Mouse (Mus musculus) hindbrain, postnatal 0 days (tissue): ENCODE measurements at regions not wholly inside any gene's neighbourhood (a gene's known extent, or its start where the extent isn't known, plus 50 kb on each side); places are given as distances from the start of the nearest gene placed in this dataset.
"Not testable (repeated sequence)": the region's sequence is repeated elsewhere in the genome, so short reads cannot be mapped to it uniquely, and the experiment has no call there.

Experiments used
- ATAC-seq: fragments of 200-750 bp; cut with Nextera tagmentation; 2 replicates; pipeline ENCODE4 v1.8.0; 2017; ENCODE audit warnings: mild to moderate bottlenecking, moderate TSS enrichment, moderate library complexity
- DNase-seq: peaks from one replicate; pipeline ENCODE4 v3.0.0-alpha.2; 2015; ENCODE audit warnings: low spot score
- H3K27ac ChIP-seq: fragments of 300-500 bp; sonication (generic); 2 replicates; pipeline ENCODE4 v1.5.1; 2014; ENCODE audit warnings: mild to moderate bottlenecking
- H3K27me3 ChIP-seq: fragments of 300-500 bp; sonication (generic); 2 replicates; pipeline ENCODE4 v1.6.1; 2014; ENCODE audit warnings: low read length, mixed read lengths; ENCODE audit not compliant: insufficient read depth
- H3K36me3 ChIP-seq: fragments of 300-500 bp; sonication (generic); 2 replicates; pipeline ENCODE4 v1.6.1; 2014; ENCODE audit warnings: low read length, mixed read lengths; ENCODE audit not compliant: insufficient read depth
- H3K4me1 ChIP-seq: fragments of 300-500 bp; sonication (generic); 2 replicates; pipeline ENCODE4 v1.6.1; 2014; ENCODE audit warnings: antibody characterized with exemption, low read length, mixed read lengths; ENCODE audit not compliant: insufficient read depth
- H3K4me2 ChIP-seq: fragments of 300-500 bp; sonication (generic); 2 replicates; pipeline ENCODE4 v1.6.1; 2014; ENCODE audit warnings: low read depth, mild to moderate bottlenecking, low read length, moderate library complexity, mixed read lengths
- H3K4me3 ChIP-seq: fragments of 300-500 bp; sonication (generic); 2 replicates; pipeline ENCODE4 v1.5.1; 2014; ENCODE audit warnings: low read length
- H3K9ac ChIP-seq: fragments of 300-500 bp; sonication (generic); replicated peaks from 2 replicates; pipeline ENCODE4 v1.6.1; 2014; ENCODE audit warnings: mild to moderate bottlenecking, low read length, moderate library complexity, mixed read lengths
- H3K9me3 ChIP-seq: fragments of 300-500 bp; sonication (generic); 2 replicates; pipeline ENCODE4 v1.6.1; 2016; ENCODE audit warnings: low read length, mixed read lengths
- CTCF ChIP-seq: IDR thresholded peaks from 2 replicates; pipeline ENCODE4 v1.5.1; 2016; ENCODE audit warnings: antibody characterized with exemption, control low read depth, low read depth
- WGBS: fragments of 180-500 bp; shearing (Covaris S2); extraction: QIAGEN DNeasy Blood & Tissue Kit; methylation state at CpG from one replicate; pipeline ENCODE4 v1.1.7; 2014; 5-methylcytosine and 5-hydroxymethylcytosine counted together

DNA sequence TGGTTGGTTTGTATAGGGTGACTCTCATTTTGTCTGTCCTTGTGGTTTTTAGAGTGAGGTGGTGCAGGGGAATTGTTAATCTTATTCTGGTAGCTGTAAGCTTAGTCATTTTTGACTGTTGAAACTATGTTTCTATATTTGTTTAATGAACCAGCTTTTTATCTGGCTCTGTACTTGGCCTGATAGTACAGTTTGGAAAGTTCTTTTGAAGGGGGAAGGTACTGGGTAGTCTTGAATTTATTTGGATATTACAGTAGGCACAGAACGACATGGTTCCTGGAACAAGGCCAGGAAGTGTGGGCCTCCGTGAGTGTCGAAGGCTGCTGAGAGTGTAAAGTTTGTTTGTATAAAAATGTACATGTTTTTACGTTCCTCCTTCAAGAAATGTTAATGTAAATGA is 142.0 kb downstream of the Wdr20rt start:
- no peak for TF ChIP-seq CTCF
- Histone ChIP-seq H3K9ac (no peak overlapping the region), H3K27ac (no peak overlapping the region), H3K36me3 (no peaks in the 10 kb centered on the region), H3K27me3 (no peaks in the 10 kb centered on the region), H3K4me2 (no peak overlapping the region), H3K4me3 (no peak overlapping the region), H3K4me1 (no peaks in the 10 kb centered on the region), H3K9me3 (no peaks in the 10 kb centered on the region)
- no peak for DNase-seq
- ATAC-seq: no peak
- 44% methylated on average over 4 of the region's 4 CpGs for WGBS

GRCm38 (mm10) chr12:65367866-65368419 is 142.6 kb downstream of the Wdr20rt start:
- Histone ChIP-seq H3K4me1 (no peaks in the 10 kb centered on the region), H3K27me3 (no peaks in the 10 kb centered on the region), H3K9ac (no peak overlapping the region), H3K36me3 (no peaks in the 10 kb centered on the region), H3K4me2 (no peak overlapping the region), H3K4me3 (no peak overlapping the region), H3K9me3 (no peaks in the 10 kb centered on the region), H3K27ac (no peak overlapping the region)
- WGBS: 90% methylated on average over 1 of the region's 1 CpGs
- ATAC-seq (no peak), DNase-seq (no peak)
- TF ChIP-seq CTCF: no peak

DNA sequence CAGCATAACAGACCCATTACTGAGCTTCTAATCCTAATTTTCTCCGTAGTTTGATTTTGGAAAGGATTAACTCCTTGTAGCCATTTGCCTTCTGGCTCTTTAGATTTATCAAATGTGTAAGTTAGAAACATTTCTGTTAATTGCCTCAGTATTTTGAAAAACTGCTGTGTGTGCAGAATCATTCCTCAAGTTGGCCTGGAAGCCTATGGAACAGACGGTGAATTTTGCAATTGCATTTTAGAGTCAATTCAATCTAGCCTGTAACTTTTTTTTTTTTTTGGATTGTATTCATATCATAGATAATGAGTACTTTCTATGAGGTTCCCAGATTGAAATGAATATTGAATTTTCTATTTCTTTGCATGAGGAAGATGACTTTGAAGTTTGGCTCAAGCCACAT is 146.3 kb downstream of the Wdr20rt start:
- Histone ChIP-seq H3K36me3 (no peaks in the 10 kb centered on the region), H3K9me3 (no peaks in the 10 kb centered on the region), H3K4me1 (no peaks in the 10 kb centered on the region), H3K4me3 (no peak overlapping the region), H3K4me2 (no peak overlapping the region), H3K27ac (no peak overlapping the region), H3K9ac (no peak overlapping the region), H3K27me3 (no peaks in the 10 kb centered on the region)
- DNase-seq (no peak), ATAC-seq (no peak)
- WGBS: 82% methylated on average over 2 of the region's 2 CpGs
- TF ChIP-seq CTCF: no peak

GRCm38 (mm10) chr12:65379321-65379720 is 154.0 kb downstream of the Wdr20rt start:
- Histone ChIP-seq H3K27ac (no peak overlapping the region), H3K4me3 (no peak overlapping the region), H3K4me1 (no peaks in the 10 kb centered on the region), H3K9me3 (no peaks in the 10 kb centered on the region), H3K9ac (no peak overlapping the region), H3K4me2 (no peak overlapping the region), H3K27me3 (no peaks in the 10 kb centered on the region), H3K36me3 (no peaks in the 10 kb centered on the region)
- no peak for DNase-seq
- TF ChIP-seq CTCF: no peak
- 98% methylated on average over 1 of the region's 1 CpGs for WGBS
- no peak for ATAC-seq

GRCm38 (mm10) chr12:65382118-65382791 is 156.9 kb downstream of the Wdr20rt start:
- H3K9me3 ChIP-seq: no peaks in the 10 kb centered on the region
- H3K4me1 ChIP-seq: no peaks in the 10 kb centered on the region
- H3K4me2 ChIP-seq: no peak overlapping the region
- H3K9ac ChIP-seq: no peak overlapping the region
- H3K36me3 ChIP-seq: no peaks in the 10 kb centered on the region
- H3K27ac ChIP-seq: 0 out of 2 replicates have a peak overlapping the region, but pooled peaks have one; percentile 11
- WGBS: 20% methylated on average over 5 of the region's 5 CpGs
- H3K27me3 ChIP-seq: no peaks in the 10 kb centered on the region
- H3K4me3 ChIP-seq: no peak overlapping the region
- peak; percentile 56 for ATAC-seq
- peak; percentile 31 for DNase-seq
- TF ChIP-seq CTCF: no peak

GRCm38 (mm10) chr12:65382796-65383195 is 157.5 kb downstream of the Wdr20rt start:
- WGBS: 68% methylated on average over 11 of the region's 11 CpGs

GRCm38 (mm10) chr12:65386005-65386645 is 160.8 kb downstream of the Wdr20rt start:
- no peak overlapping the region for H3K4me2 ChIP-seq
- DNase-seq (no peak), ATAC-seq (no peak)
- 79% methylated on average over 2 of the region's 2 CpGs for WGBS
- H3K4me1 ChIP-seq: no peaks in the 10 kb centered on the region
- no peak overlapping the region for H3K27ac ChIP-seq
- H3K9ac ChIP-seq: no peak overlapping the region
- H3K9me3 ChIP-seq: no peaks in the 10 kb centered on the region
- TF ChIP-seq CTCF: no peak
- no peak overlapping the region for H3K4me3 ChIP-seq
- no peaks in the 10 kb centered on the region for H3K36me3 ChIP-seq
- no peaks in the 10 kb centered on the region for H3K27me3 ChIP-seq

More at GRCm38 (mm10) chr12:65382796-65383195, 157.5 kb downstream of the Wdr20rt start:
- not testable (repeated sequence) for H3K4me1 ChIP-seq, H3K9me3 ChIP-seq, H3K4me3 ChIP-seq, H3K9ac ChIP-seq, ATAC-seq, H3K27me3 ChIP-seq, H3K4me2 ChIP-seq, DNase-seq, H3K36me3 ChIP-seq, H3K27ac ChIP-seq
